Mouse (Mus musculus): ENCODE data around the gene Zbtb16. TPM values are rescaled to one million over a fixed set of nuclear protein-coding genes. Genes with fewer than 3 reads are reported as not detected.

Zbtb16 gene
- polyA plus RNA-seq, 1 experiment: not detected

DNA sequence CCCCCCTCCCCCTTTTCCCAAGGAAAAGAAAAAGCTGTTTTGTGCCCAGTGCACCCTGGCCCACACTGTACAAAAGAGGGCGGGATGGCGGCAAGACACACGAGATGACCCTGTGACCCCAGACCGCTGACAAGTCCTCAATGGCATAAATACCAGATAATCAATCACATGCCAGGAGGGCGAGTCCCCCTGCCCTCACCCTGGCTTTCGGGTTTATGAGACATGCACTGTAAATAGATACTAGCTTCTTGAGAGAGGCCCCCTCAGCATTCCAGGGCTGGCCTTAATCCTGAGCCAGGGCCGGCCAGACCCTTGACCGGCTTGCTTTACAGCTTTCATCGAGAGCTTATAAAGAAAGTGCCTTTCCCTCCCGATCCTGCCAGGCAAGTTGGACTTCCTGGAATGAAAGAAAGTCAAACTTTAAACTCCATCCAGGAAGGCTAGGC, 141.4 kb downstream of the Zbtb16 start:
- H3K4me3 ChIP-seq (ENCODE audit: insufficient read depth, low read length): no peak overlapping the region
- TF ChIP-seq POLR2A (IDR thresholded peaks at IDR 0.05; ENCODE audit: low read depth, low read length): no peak
- no peaks in the 10 kb centered on the region for H3K4me1 ChIP-seq (ENCODE audit: control insufficient read depth, insufficient read depth, low read length)
- no peak overlapping the region for H3K27ac ChIP-seq (ENCODE audit: insufficient read depth, low read length)

GRCm38 (mm10) chr9:48693696-48694095, 142.3 kb downstream of the Zbtb16 start:
- Histone ChIP-seq H3K4me3 (ENCODE audit: insufficient read depth, low read length) (no peak overlapping the region), H3K27ac (ENCODE audit: insufficient read depth, low read length) (no peak overlapping the region), H3K4me1 (ENCODE audit: control insufficient read depth, insufficient read depth, low read length) (no peaks in the 10 kb centered on the region)
- TF ChIP-seq POLR2A (IDR thresholded peaks at IDR 0.05; ENCODE audit: low read depth, low read length): no peak

- H3K27ac ChIP-seq (ENCODE audit: insufficient read depth, low read length): no peak overlapping the region
- no peaks in the 10 kb centered on the region for H3K4me1 ChIP-seq (ENCODE audit: control insufficient read depth, insufficient read depth, low read length)
- TF ChIP-seq POLR2A (IDR thresholded peaks at IDR 0.05; ENCODE audit: low read depth, low read length): no peak
- TF ChIP-seq CTCF (IDR thresholded peaks at IDR 0.05; ENCODE audit: borderline replicate concordance, insufficient read depth, low read length): no peak
- H3K4me3 ChIP-seq (ENCODE audit: insufficient read depth, low read length): no peak overlapping the region
Observed at GRCm38 (mm10) chr9:48689718-48689980, 146.4 kb downstream of the Zbtb16 start.

GRCm38 (mm10) chr9:48688859-48689717, 146.9 kb downstream of the Zbtb16 start:
- TF ChIP-seq CTCF (IDR thresholded peaks at IDR 0.05; ENCODE audit: borderline replicate concordance, insufficient read depth, low read length) (no peak), POLR2A (IDR thresholded peaks at IDR 0.05; ENCODE audit: low read depth, low read length) (no peak)
- no peak overlapping the region for H3K27ac ChIP-seq (ENCODE audit: insufficient read depth, low read length)
- H3K4me3 ChIP-seq (ENCODE audit: insufficient read depth, low read length): no peak overlapping the region
- no peaks in the 10 kb centered on the region for H3K4me1 ChIP-seq (ENCODE audit: control insufficient read depth, insufficient read depth, low read length)

DNA sequence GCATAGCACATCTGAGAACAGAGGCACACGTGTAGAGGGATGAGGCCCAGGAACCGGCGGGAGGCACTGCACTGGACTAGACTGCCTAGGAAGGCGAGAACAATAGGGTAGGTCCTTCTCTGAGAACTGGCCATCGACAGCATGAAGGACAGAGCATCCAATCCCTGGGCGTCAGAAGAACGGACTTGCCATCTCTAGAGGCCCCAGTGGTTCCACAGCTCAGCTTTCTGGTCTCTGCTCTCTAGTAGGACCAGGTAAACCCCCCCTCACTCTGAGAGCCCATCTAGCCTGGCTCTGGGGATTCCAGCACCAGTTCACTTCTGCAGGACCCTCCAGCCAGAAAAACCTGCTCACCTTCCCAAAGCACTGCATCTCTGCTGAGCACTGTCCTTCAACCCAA, 148.1 kb downstream of the Zbtb16 start:
- H3K4me1 ChIP-seq (ENCODE audit: control insufficient read depth, insufficient read depth, low read length): no peaks in the 10 kb centered on the region
- no peak overlapping the region for H3K27ac ChIP-seq (ENCODE audit: insufficient read depth, low read length)
- no peak for TF ChIP-seq CTCF (IDR thresholded peaks at IDR 0.05; ENCODE audit: borderline replicate concordance, insufficient read depth, low read length)
- TF ChIP-seq POLR2A (IDR thresholded peaks at IDR 0.05; ENCODE audit: low read depth, low read length): no peak
- H3K4me3 ChIP-seq (ENCODE audit: insufficient read depth, low read length): no peak overlapping the region

DNA sequence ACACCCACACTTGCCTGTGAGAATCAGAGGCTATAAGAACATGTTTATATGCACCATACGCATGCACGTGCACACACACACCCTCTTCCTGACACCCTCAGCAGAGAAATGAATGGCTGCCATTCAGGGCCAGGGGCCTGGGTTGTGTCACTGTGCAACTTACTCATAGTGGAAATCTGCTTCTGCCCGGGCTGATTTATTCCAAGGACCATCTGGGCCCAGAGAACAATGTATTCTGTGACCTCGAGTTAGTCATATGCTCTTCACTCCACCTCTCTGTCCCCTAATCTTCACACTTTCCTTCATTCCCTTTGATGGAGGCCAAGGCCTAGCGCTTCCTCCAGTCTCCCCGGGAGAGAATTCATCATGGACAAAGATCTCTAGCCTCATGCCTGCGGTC, 150.3 kb downstream of the Zbtb16 start:
- H3K27ac ChIP-seq (ENCODE audit: insufficient read depth, low read length): no peak overlapping the region
- H3K4me1 ChIP-seq (ENCODE audit: control insufficient read depth, insufficient read depth, low read length): no peaks in the 10 kb centered on the region
- TF ChIP-seq POLR2A (IDR thresholded peaks at IDR 0.05; ENCODE audit: low read depth, low read length) (no peak), CTCF (IDR thresholded peaks at IDR 0.05; ENCODE audit: borderline replicate concordance, insufficient read depth, low read length) (no peak)
- H3K4me3 ChIP-seq (ENCODE audit: insufficient read depth, low read length): no peak overlapping the region

DNA sequence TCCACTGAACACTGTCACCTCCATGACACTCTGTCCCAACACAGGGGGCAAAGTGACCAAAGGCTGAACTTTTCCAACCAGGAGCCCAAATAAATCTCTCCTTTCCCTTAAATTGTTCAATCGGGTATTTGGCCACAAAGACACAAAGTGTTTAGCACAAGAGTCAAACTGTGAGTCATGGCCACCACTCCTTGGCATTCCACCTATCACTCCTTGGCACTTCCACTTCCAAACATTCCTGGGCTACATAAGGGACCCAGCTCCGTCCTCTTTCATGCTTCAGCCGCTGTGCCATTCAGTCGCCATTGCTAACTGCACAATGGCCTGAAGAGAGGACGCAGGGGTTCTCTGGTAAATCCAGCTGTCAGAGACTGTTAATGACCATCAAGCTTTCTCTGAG, 151.9 kb downstream of the Zbtb16 start:
- no peak for TF ChIP-seq POLR2A (IDR thresholded peaks at IDR 0.05; ENCODE audit: low read depth, low read length)
- TF ChIP-seq CTCF (IDR thresholded peaks at IDR 0.05; ENCODE audit: borderline replicate concordance, insufficient read depth, low read length): no peak
- Histone ChIP-seq H3K4me3 (ENCODE audit: insufficient read depth, low read length) (no peak overlapping the region), H3K4me1 (ENCODE audit: control insufficient read depth, insufficient read depth, low read length) (no peaks in the 10 kb centered on the region), H3K27ac (ENCODE audit: insufficient read depth, low read length) (no peak overlapping the region)

DNA sequence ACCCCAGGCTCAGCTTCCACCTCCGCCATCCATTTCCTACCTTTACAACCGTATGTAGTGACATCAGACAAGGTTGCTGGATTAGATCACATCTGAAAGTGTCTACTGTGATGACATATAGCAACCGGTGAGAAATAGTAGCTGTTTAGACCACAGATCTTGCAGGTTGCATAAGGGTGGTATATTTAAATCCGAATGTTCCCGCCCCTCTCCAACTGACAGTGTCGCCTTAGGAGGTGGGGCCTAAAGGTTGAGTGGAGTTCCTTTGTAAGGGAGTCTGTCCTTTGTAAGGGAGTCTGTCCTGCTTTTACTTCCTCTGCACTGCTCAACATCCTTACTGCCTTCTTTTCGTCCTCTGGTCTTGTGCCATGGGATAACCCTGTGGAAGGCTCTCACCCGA, 154.8 kb downstream of the Zbtb16 start:
- no peak overlapping the region for H3K27ac ChIP-seq (ENCODE audit: insufficient read depth, low read length)
- H3K4me3 ChIP-seq (ENCODE audit: insufficient read depth, low read length): no peak overlapping the region
- H3K4me1 ChIP-seq (ENCODE audit: control insufficient read depth, insufficient read depth, low read length): no peaks in the 10 kb centered on the region
- TF ChIP-seq POLR2A (IDR thresholded peaks at IDR 0.05; ENCODE audit: low read depth, low read length): no peak
- TF ChIP-seq CTCF (IDR thresholded peaks at IDR 0.05; ENCODE audit: borderline replicate concordance, insufficient read depth, low read length): no peak

DNA sequence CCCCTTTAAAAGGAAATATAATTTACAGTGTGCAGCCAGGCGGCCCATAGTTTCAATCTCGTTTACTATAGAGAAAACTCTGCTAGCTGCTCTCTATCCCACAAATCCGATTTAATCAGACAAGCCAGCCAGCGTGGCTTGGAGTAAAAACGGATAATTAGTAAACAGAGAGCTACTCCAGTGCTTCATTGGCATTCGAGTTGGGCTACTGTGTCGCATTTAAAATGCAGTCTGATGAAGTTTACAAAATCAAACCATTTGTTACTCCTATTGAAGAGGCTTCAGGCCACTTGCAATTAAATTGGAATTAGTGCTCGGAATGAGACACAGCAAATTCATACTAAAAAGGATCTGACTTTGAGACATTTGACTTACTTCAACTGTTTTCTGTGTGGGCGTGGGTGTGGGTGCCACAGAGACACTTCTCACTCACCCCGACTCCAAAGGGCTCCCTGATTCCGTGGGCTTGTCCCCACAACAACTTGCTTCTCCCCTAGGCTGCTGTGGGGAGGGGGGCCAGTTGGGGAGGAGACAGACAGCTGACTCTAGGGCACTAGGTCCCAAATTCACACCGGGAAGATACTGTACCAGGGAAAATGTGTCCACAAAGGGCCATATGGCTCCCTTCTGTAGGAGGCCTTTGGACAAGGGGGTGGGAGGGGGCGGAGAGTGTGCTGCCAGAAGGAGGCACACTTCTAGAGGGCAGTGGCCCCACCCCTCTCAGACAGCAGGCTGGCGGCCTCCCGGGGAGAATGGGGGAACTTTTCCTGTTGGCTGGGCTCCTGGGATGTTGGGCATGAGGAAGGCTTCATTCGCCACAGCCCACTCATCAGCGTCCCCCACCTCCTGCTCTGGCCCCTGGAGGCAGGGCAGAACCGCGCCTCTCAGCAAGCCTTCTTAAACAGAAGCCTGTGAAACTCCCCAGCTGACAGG, 157.3 kb downstream of the Zbtb16 start:
- TF ChIP-seq CTCF (IDR thresholded peaks at IDR 0.05; ENCODE audit: borderline replicate concordance, insufficient read depth, low read length) (no peak), POLR2A (IDR thresholded peaks at IDR 0.05; ENCODE audit: low read depth, low read length) (no peak)

More for the DNA sequence above, 157.3 kb downstream of the Zbtb16 start:
- no peak overlapping the region for H3K27ac ChIP-seq (ENCODE audit: insufficient read depth, low read length)
- H3K4me1 ChIP-seq (ENCODE audit: control insufficient read depth, insufficient read depth, low read length): no peaks in the 10 kb centered on the region
- no peak overlapping the region for H3K4me3 ChIP-seq (ENCODE audit: insufficient read depth, low read length)
